Mouse (Mus musculus): Measurements from ENCODE around the gene Tpst2. TPM values are rescaled to one million over a fixed set of nuclear protein-coding genes. Genes with fewer than 3 reads are reported as not detected.

Tpst2 gene
- 63.8 and 65.5 TPM in 2 replicates for polyA plus RNA-seq (2015; fragmentation: Nextera tagmentation; extraction: Ambion mirVana)

- under 1% methylated on average over 62 of the region's 62 CpGs for WGBS
- peaks cover 27% of the 10 kb centered on the region for H3K4me1 ChIP-seq (replicated peaks; ENCODE audit: insufficient read depth, low read length)
- TF ChIP-seq CTCF (IDR thresholded peaks at IDR 0.05; ENCODE audit: low read depth), result peak; percentile 26; the same call in 1 of the 2 replicates
Observed at GRCm38 (mm10) chr5:112276267-112276873, at the start of gene Tpst2. Gene Tpst2, plus strand, starts transcription at chr5:112276691.

GRCm38 (mm10) chr5:112227354-112227753 lies 49.1 kb upstream of the Tpst2 start:
- ATAC-seq (replicated peaks; ENCODE audit: low FRiP score, low read depth), result no peak
- no peak for DNase-seq (ENCODE audit: low spot score)
- WGBS, result under 1% methylated on average over 30 of the region's 30 CpGs
- H3K4me2 ChIP-seq (ENCODE audit: low read length), result peak overlapping the region; percentile 58
- no peak for TF ChIP-seq CTCF (IDR thresholded peaks at IDR 0.05; ENCODE audit: low read depth)
- H3K9me3 ChIP-seq (replicated peaks; ENCODE audit: low read length), result no peaks in the 10 kb centered on the region
- H3K4me1 ChIP-seq (replicated peaks; ENCODE audit: insufficient read depth, low read length), result peaks cover 13% of the 10 kb centered on the region
- no peaks in the 10 kb centered on the region for H3K36me3 ChIP-seq (ENCODE audit: insufficient read depth, low read length)
- H3K9ac ChIP-seq (ENCODE audit: low read depth, low read length), result peak overlapping the region; percentile 46; the same call in 1 of the 2 replicates
- peaks cover 33% of the 10 kb centered on the region for H3K27me3 ChIP-seq (ENCODE audit: insufficient read depth, low read length)
- no peak overlapping the region for H3K27ac ChIP-seq
- peak overlapping the region; percentile 25 for H3K4me3 ChIP-seq (replicated peaks; ENCODE audit: low read depth, low read length)

More at GRCm38 (mm10) chr5:112276267-112276873, at the start of gene Tpst2:
- Histone ChIP-seq H3K4me3 (replicated peaks; ENCODE audit: low read depth, low read length) (peak within 1 kb of the TSS; percentile 76), H3K4me2 (ENCODE audit: low read length) (peak within 1 kb of the TSS; percentile 88), H3K9ac (ENCODE audit: low read depth, low read length) (peak within 1 kb of the TSS; percentile 80), H3K36me3 (ENCODE audit: insufficient read depth, low read length) (no peaks in the 10 kb centered on the region), H3K27me3 (ENCODE audit: insufficient read depth, low read length) (no peaks in the 10 kb centered on the region), H3K27ac (peak within 1 kb of the TSS; percentile 85), H3K9me3 (replicated peaks; ENCODE audit: low read length) (no peaks in the 10 kb centered on the region)
- peak; percentile 100 for DNase-seq (ENCODE audit: low spot score)
- peak; percentile 92 for ATAC-seq (replicated peaks; ENCODE audit: low FRiP score, low read depth)

DNA sequence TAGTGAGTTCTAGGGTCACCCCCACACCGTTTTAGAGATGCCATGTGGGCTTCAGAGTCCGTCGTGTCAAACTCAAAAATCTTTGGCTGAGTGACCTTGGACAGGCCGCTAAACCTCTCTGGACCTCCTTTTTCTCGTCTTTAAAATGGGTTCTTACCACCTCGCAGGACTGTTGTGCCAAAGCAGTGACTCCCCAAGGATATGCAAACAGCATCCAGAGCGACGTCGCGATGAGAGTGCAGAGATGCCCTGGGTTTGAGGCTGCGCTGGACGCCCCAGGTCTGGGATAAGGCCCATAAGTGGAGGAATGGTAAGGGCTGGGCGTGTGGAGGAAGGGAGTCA lies 48.6 kb upstream of the Tpst2 start:
- Histone ChIP-seq H3K4me3 (replicated peaks; ENCODE audit: low read depth, low read length) (peak overlapping the region; percentile 25; the same call in 1 of the 2 replicates), H3K4me1 (replicated peaks; ENCODE audit: insufficient read depth, low read length) (peaks cover 13% of the 10 kb centered on the region), H3K9ac (ENCODE audit: low read depth, low read length) (no peak overlapping the region), H3K4me2 (ENCODE audit: low read length) (peak overlapping the region; percentile 58), H3K27ac (no peak overlapping the region), H3K27me3 (ENCODE audit: insufficient read depth, low read length) (peaks cover 33% of the 10 kb centered on the region), H3K9me3 (replicated peaks; ENCODE audit: low read length) (no peaks in the 10 kb centered on the region), H3K36me3 (ENCODE audit: insufficient read depth, low read length) (no peaks in the 10 kb centered on the region)
- DNase-seq (ENCODE audit: low spot score) (no peak), ATAC-seq (replicated peaks; ENCODE audit: low FRiP score, low read depth) (no peak)
- no peak for TF ChIP-seq CTCF (IDR thresholded peaks at IDR 0.05; ENCODE audit: low read depth)
- 4% methylated on average over 13 of the region's 13 CpGs for WGBS

DNA sequence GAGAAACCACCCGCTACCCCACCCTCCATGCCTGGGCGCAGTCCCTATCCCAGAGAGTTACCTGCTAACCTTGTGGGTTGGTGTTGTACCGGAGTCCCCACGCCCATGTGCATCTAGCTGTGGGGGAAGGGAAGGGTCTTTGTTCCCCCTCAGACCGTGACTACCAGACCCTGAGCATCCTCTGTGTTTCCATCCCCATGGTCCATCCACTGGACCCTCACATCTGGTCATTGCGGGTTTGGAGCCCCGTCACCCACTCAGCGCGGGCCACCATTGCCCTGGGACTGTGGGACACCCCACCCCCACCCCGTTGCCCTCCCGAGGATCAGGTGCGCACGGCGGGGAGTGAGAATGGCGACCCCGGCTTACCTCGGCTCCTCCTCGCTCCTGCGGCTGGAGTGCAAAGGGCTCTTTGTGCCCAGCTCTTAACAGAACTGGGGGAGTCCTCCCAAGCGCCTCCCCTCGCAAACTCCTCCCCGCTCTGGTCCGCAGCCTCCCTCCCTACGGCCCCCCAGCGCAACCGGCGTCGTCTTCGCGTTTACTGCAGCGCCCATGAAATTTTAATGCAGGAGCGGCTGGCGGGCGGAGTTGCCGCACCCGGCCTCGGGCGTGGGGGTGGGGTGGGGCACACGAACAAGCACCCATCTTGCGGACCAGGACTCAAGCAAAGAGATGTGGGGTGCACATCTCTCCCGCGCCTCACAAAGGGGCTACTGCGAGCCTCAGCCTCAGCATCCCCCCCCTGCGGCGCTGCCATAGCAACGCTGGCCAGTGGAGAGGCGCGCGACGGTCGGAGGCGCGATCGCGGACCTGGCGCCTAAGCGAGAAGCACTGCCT lies 48.0 kb upstream of the Tpst2 start:
- Histone ChIP-seq H3K27me3 (ENCODE audit: insufficient read depth, low read length) (peaks cover 33% of the 10 kb centered on the region), H3K4me3 (replicated peaks; ENCODE audit: low read depth, low read length) (peak overlapping the region; percentile 22), H3K9me3 (replicated peaks; ENCODE audit: low read length) (no peaks in the 10 kb centered on the region), H3K4me2 (ENCODE audit: low read length) (peak overlapping the region; percentile 58), H3K27ac (no peak overlapping the region), H3K36me3 (ENCODE audit: insufficient read depth, low read length) (no peaks in the 10 kb centered on the region), H3K4me1 (replicated peaks; ENCODE audit: insufficient read depth, low read length) (peaks cover 13% of the 10 kb centered on the region), H3K9ac (ENCODE audit: low read depth, low read length) (no peak overlapping the region)
- ATAC-seq (replicated peaks; ENCODE audit: low FRiP score, low read depth) (no peak), DNase-seq (ENCODE audit: low spot score) (no peak)
- under 1% methylated on average over 57 of the region's 57 CpGs for WGBS
- TF ChIP-seq CTCF (IDR thresholded peaks at IDR 0.05; ENCODE audit: low read depth), result no peak

DNA sequence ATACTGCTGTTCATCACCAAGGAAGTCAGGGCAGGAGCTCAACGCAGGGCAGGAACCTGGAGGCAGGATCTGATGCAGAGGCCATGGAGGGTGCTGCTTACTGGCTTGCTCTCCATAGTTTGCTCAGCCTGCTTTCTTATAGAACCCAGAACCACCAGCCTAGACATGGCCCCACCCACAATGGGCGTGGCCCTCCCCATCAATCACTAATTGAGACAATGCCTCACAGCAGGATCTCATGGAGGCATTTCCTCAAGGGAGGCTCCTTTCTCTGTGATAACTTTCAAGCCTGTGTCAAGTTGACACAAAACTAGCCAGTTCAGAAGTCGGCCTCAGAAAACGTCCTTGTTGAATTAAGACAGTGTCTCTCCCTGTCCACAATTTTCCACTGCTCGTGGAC lies 40.7 kb upstream of the Tpst2 start:
- no peak for DNase-seq (ENCODE audit: low spot score)
- WGBS, result 61% methylated on average over 5 of the region's 5 CpGs
- no peak for TF ChIP-seq CTCF (IDR thresholded peaks at IDR 0.05; ENCODE audit: low read depth)
- no peaks in the 10 kb centered on the region for H3K36me3 ChIP-seq (ENCODE audit: insufficient read depth, low read length)
- H3K4me3 ChIP-seq (replicated peaks; ENCODE audit: low read depth, low read length), result no peak overlapping the region
- H3K4me1 ChIP-seq (replicated peaks; ENCODE audit: insufficient read depth, low read length), result no peaks in the 10 kb centered on the region
- no peaks in the 10 kb centered on the region for H3K9me3 ChIP-seq (replicated peaks; ENCODE audit: low read length)
- no peak overlapping the region for H3K27ac ChIP-seq
- no peak overlapping the region for H3K4me2 ChIP-seq (ENCODE audit: low read length)
- no peak for ATAC-seq (replicated peaks; ENCODE audit: low FRiP score, low read depth)
- H3K27me3 ChIP-seq (ENCODE audit: insufficient read depth, low read length), result no peaks in the 10 kb centered on the region
- no peak overlapping the region for H3K9ac ChIP-seq (ENCODE audit: low read depth, low read length)

- Histone ChIP-seq H3K9me3 (replicated peaks; ENCODE audit: low read length) (no peaks in the 10 kb centered on the region), H3K4me2 (ENCODE audit: low read length) (no peak overlapping the region), H3K27ac (no peak overlapping the region), H3K9ac (ENCODE audit: low read depth, low read length) (no peak overlapping the region), H3K27me3 (ENCODE audit: insufficient read depth, low read length) (no peaks in the 10 kb centered on the region), H3K4me3 (replicated peaks; ENCODE audit: low read depth, low read length) (no peak overlapping the region), H3K4me1 (replicated peaks; ENCODE audit: insufficient read depth, low read length) (no peaks in the 10 kb centered on the region), H3K36me3 (ENCODE audit: insufficient read depth, low read length) (no peaks in the 10 kb centered on the region)
- TF ChIP-seq CTCF (IDR thresholded peaks at IDR 0.05; ENCODE audit: low read depth), result no peak
- ATAC-seq (replicated peaks; ENCODE audit: low FRiP score, low read depth) (no peak), DNase-seq (ENCODE audit: low spot score) (no peak)
- 87% methylated on average over 2 of the region's 2 CpGs for WGBS
Observed at GRCm38 (mm10) chr5:112236631-112237030, 39.9 kb upstream of the Tpst2 start.
